In genomic region chr4:56112931-56113700, GRCm38 (mm10) we compare ENCODE assay signal across 8 mouse cellular contexts.
DNase-seq lines count a peak whose midpoint lies in the region; ATAC-seq and TF ChIP-seq lines count a peak whose summit lies in the region.

No protein-coding gene starts in this region.

- H3K36me3 ChIP-seq in heart, embryonic 11.5 days (ENCODE audit: control insufficient read depth, insufficient read depth, low read length), result no peaks in the 10 kb centered on the region
- no peaks in the 10 kb centered on the region for H3K36me3 ChIP-seq in limb, embryonic 13.5 days
- H3K36me3 ChIP-seq in stomach, embryonic 14.5 days (ENCODE audit: control insufficient read depth, insufficient read depth, low read length), result no peaks in the 10 kb centered on the region

- H3K4me2 ChIP-seq in heart, embryonic 11.5 days, result peak overlapping the region; percentile 44
- H3K4me2 ChIP-seq in limb, embryonic 13.5 days (replicated peaks), result peak overlapping the region; percentile 54
- H3K4me2 ChIP-seq in stomach, embryonic 14.5 days (replicated peaks; ENCODE audit: low read depth, low read length), result peak overlapping the region; percentile 18

- H3K4me3 ChIP-seq in bone marrow macrophage, adult 2 months (ENCODE audit: insufficient read depth, low read length), result no peak overlapping the region
- no peak overlapping the region for H3K4me3 ChIP-seq in heart, embryonic 11.5 days (ENCODE audit: low read depth, low read length)
- peak overlapping the region; percentile 28 for H3K4me3 ChIP-seq in limb, embryonic 13.5 days
- H3K4me3 ChIP-seq in stomach, embryonic 14.5 days (ENCODE audit: low read depth, low read length), result no peak overlapping the region

- DNase-seq in left cerebral cortex, postnatal 25 days (ENCODE audit: low spot score in 2 of 2), result peak; percentile 4 to 15
- no peak for DNase-seq in left cerebral cortex, adult 18-20 months (ENCODE audit: low spot score in 2 of 2)
- DNase-seq in layer of hippocampus, postnatal 14 days (ENCODE audit: low spot score in 2 of 2), result no peak

- ATAC-seq in heart, embryonic 11.5 days (replicated peaks; ENCODE audit: insufficient number of reproducible peaks, low FRiP score, low TSS enrichment), result no peak
- peak; percentile 60; the same call in 1 of the 2 replicates for ATAC-seq in limb, embryonic 13.5 days (ENCODE audit: low FRiP score, low read depth)
- ATAC-seq in stomach, embryonic 14.5 days (ENCODE audit: insufficient number of reproducible peaks, insufficient read depth, low FRiP score, low read depth), result peak; percentile 42; the same call in 1 of the 2 replicates
- no peak for ATAC-seq in inflammation-experienced regulatory T-cells, adult 6 months

- peaks cover 11% of the 10 kb centered on the region for H3K4me1 ChIP-seq in bone marrow macrophage, adult 2 months (ENCODE audit: control insufficient read depth, insufficient read depth, low read length)
- peaks cover 7% of the 10 kb centered on the region for H3K4me1 ChIP-seq in heart, embryonic 11.5 days (ENCODE audit: control insufficient read depth, insufficient read depth, low read length)
- H3K4me1 ChIP-seq in limb, embryonic 13.5 days, result peaks cover 13% of the 10 kb centered on the region
- H3K4me1 ChIP-seq in stomach, embryonic 14.5 days (ENCODE audit: control insufficient read depth, insufficient read depth, low read length), result peaks cover 10% of the 10 kb centered on the region

- H3K9ac ChIP-seq in heart, embryonic 11.5 days (ENCODE audit: low read depth, low read length), result no peak overlapping the region
- 0 out of 2 replicates have a peak overlapping the region, but pooled peaks have one; percentile 36 for H3K9ac ChIP-seq in limb, embryonic 13.5 days
- H3K9ac ChIP-seq in stomach, embryonic 14.5 days (replicated peaks; ENCODE audit: low read depth, low read length), result no peak overlapping the region

- intact Hi-C loops in left cerebral cortex, postnatal 25 days (cut with DNase I), result no loop called here

- WGBS in heart, embryonic 11.5 days (ENCODE audit: insufficient replicate concordance), result 53% methylated on average over 9 of the region's 9 CpGs
- WGBS in limb, embryonic 13.5 days, result 40% methylated on average over 9 of the region's 9 CpGs
- WGBS in stomach, embryonic 14.5 days, result 33% methylated on average over 9 of the region's 9 CpGs

- TF ChIP-seq POLR2A in bone marrow macrophage, adult 2 months (IDR thresholded peaks at IDR 0.05; ENCODE audit: borderline replicate concordance, low read depth, low read length), result no peak

- H3K27me3 ChIP-seq in heart, embryonic 11.5 days (ENCODE audit: control insufficient read depth, insufficient read depth, low read length), result no peaks in the 10 kb centered on the region
- H3K27me3 ChIP-seq in limb, embryonic 13.5 days, result no peaks in the 10 kb centered on the region
- no peaks in the 10 kb centered on the region for H3K27me3 ChIP-seq in stomach, embryonic 14.5 days (ENCODE audit: control insufficient read depth, insufficient read depth, low read length)

- peak overlapping the region; percentile 53 for H3K27ac ChIP-seq in bone marrow macrophage, adult 2 months (ENCODE audit: insufficient read depth, low read depth, low read length)
- peak overlapping the region; percentile 62 for H3K27ac ChIP-seq in heart, embryonic 11.5 days (ENCODE audit: low read depth, low read length)
- H3K27ac ChIP-seq in limb, embryonic 13.5 days, result peak overlapping the region; percentile 85
- H3K27ac ChIP-seq in stomach, embryonic 14.5 days (ENCODE audit: low read length), result peak overlapping the region; percentile 81

- no peaks in the 10 kb centered on the region for H3K9me3 ChIP-seq in heart, embryonic 11.5 days (replicated peaks; ENCODE audit: control insufficient read depth, low read length)
- no peaks in the 10 kb centered on the region for H3K9me3 ChIP-seq in limb, embryonic 13.5 days
- no peaks in the 10 kb centered on the region for H3K9me3 ChIP-seq in stomach, embryonic 14.5 days (ENCODE audit: control insufficient read depth, low read depth, low read length)

- TF ChIP-seq CTCF in bone marrow macrophage, adult 2 months (IDR thresholded peaks at IDR 0.05; ENCODE audit: low read depth, low read length), result no peak

Comparison
In these comparisons a context has a peak if more than half of its experiments do, and no peak if none do; other contexts are left out.
1. DNase-seq: peak in left cerebral cortex, postnatal 25 days (2 of 2); none in left cerebral cortex, adult 18-20 months (0 of 2) and layer of hippocampus, postnatal 14 days (0 of 2).
2. ATAC-seq: peak in limb, embryonic 13.5 days (single experiment) and stomach, embryonic 14.5 days (single experiment); none in heart, embryonic 11.5 days (single experiment) and inflammation-experienced regulatory T-cells, adult 6 months (single experiment).
3. Peak in every context shown above with its lines, with median percentiles within 50 percentile points of each other: H3K27ac ChIP-seq and H3K4me2 ChIP-seq.